Mouse (Mus musculus) midbrain, embryonic 11.5 days (tissue): ENCODE measurements around the gene Hist1h2bl. TPM values are rescaled to one million over a fixed set of nuclear protein-coding genes. Genes with fewer than 3 reads are reported as not detected.
A peak's percentile ranks its signal among the peaks of the same experiment; 100 is the strongest.
"Not testable (repeated sequence)": the region's sequence is repeated elsewhere in the genome, so short reads cannot be mapped to it uniquely, and the experiment has no call there.

Experiments
- ATAC-seq: fragments of 200-750 bp; cut with Nextera tagmentation; 2 replicates; pipeline ENCODE4 v1.8.0; 2017; ENCODE audit warnings: moderate TSS enrichment, moderate library complexity; ENCODE audit not compliant: low FRiP score
- DNase-seq: peaks from one replicate; pipeline ENCODE4 v3.0.0; 2015; ENCODE audit warnings: low spot score; ENCODE audit errors: missing footprints
- H3K27ac ChIP-seq: fragments of 300-500 bp; sonication (generic); 2 replicates; pipeline ENCODE4 v1.5.1; 2014; ENCODE audit warnings: low read depth, low read length
- H3K27me3 ChIP-seq: fragments of 300-500 bp; sonication (generic); 2 replicates; pipeline ENCODE4 v1.6.1; 2014; ENCODE audit warnings: mild to moderate bottlenecking, low read length, moderate library complexity, mixed read lengths; ENCODE audit not compliant: control insufficient read depth, insufficient read depth
- H3K36me3 ChIP-seq: fragments of 300-500 bp; sonication (generic); 2 replicates; pipeline ENCODE4 v1.6.1; 2014; ENCODE audit warnings: mild to moderate bottlenecking, low read length, moderate library complexity, mixed read lengths; ENCODE audit not compliant: control insufficient read depth, insufficient read depth
- H3K4me1 ChIP-seq: fragments of 300-500 bp; sonication (generic); 2 replicates; pipeline ENCODE4 v1.6.1; 2014; ENCODE audit warnings: low read length; ENCODE audit not compliant: control insufficient read depth, insufficient read depth
- H3K4me2 ChIP-seq: fragments of 300-500 bp; sonication (generic); 2 replicates; pipeline ENCODE4 v1.6.1; 2014; ENCODE audit warnings: mild to moderate bottlenecking, moderate library complexity
- H3K4me3 ChIP-seq: fragments of 300-500 bp; sonication (generic); 2 replicates; pipeline ENCODE4 v1.5.1; 2014; ENCODE audit warnings: low read depth, low read length
- H3K9ac ChIP-seq: fragments of 300-500 bp; sonication (generic); 2 replicates; pipeline ENCODE4 v1.6.1; 2014; ENCODE audit warnings: low read length
- H3K9me3 ChIP-seq: fragments of 300-500 bp; sonication (generic); 2 replicates; pipeline ENCODE4 v1.6.1; 2016; ENCODE audit warnings: low read length; ENCODE audit not compliant: control insufficient read depth
- WGBS: fragments of 180-500 bp; shearing (Covaris S2); extraction: QIAGEN DNeasy Blood & Tissue Kit; methylation state at CpG from one replicate; pipeline ENCODE4 v1.1.7; 2014; 5-methylcytosine and 5-hydroxymethylcytosine counted together
- polyA plus RNA-seq: library from polyadenylated mRNA; unstranded; fragments of >200 nt; fragmentation: Nextera tagmentation; extraction: Ambion mirVana; gene quantifications from 2 replicates; pipeline ENCODE4 v1.2.1, GENCODE M21; 2014

Gene Hist1h2bl
- polyA plus RNA-seq, 1 experiment from 2014 or later: 0.85 TPM

DNA sequence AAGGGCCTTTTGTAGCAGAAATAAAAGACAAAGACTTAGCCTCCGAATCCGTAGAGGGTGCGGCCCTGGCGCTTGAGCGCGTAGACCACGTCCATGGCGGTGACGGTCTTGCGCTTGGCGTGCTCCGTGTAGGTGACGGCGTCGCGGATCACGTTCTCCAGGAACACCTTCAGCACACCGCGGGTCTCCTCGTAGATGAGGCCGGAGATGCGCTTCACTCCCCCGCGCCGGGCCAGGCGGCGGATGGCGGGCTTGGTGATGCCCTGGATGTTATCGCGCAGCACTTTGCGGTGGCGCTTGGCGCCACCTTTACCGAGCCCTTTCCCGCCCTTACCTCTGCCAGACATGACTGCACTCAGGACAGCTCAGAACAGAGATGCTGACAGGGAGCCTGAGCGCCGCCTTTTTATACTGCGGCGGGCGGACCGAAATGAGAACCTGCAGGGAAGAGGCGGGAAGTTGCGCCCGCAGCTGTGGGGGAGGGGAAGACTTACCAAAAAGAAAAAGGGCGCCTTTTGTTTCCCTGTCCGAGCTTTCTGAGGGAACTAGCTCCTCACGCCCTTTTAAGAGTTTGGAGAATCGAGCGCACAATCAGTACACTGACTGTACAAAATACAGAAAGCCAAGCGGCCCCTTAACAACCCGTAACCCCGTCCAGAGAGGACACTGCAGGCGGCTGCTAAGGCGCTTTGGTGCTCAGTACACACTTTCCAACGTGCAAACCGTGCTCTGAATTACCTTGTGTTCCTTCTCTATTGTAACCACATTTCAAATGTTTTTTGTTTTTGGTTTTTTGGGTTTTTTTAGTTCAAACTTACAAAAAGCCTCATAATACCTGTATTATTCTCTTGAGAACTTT, 34.4 kb upstream of the Hist1h2bl start, which contains the start of gene Hist1h4k:
TSS of gene Hist1h4k (minus strand) at position 347 of the 859 bp plus-strand sequence.
- H3K27ac ChIP-seq: peak within 1 kb of the TSS; percentile 94
- not testable (repeated sequence) for H3K27me3 ChIP-seq, H3K36me3 ChIP-seq, H3K9me3 ChIP-seq
- H3K4me1 ChIP-seq: peaks cover 10% of the 10 kb centered on the region; the same call in 1 of the 2 replicates
- H3K9ac ChIP-seq: peak within 1 kb of the TSS; percentile 72
- peak within 1 kb of the TSS; percentile 56 for H3K4me3 ChIP-seq
- ATAC-seq: peak; percentile 85
- WGBS: under 1% methylated on average over 39 of the region's 56 CpGs
- peak within 1 kb of the TSS; percentile 87 for H3K4me2 ChIP-seq
- DNase-seq: peak; percentile 100

DNA sequence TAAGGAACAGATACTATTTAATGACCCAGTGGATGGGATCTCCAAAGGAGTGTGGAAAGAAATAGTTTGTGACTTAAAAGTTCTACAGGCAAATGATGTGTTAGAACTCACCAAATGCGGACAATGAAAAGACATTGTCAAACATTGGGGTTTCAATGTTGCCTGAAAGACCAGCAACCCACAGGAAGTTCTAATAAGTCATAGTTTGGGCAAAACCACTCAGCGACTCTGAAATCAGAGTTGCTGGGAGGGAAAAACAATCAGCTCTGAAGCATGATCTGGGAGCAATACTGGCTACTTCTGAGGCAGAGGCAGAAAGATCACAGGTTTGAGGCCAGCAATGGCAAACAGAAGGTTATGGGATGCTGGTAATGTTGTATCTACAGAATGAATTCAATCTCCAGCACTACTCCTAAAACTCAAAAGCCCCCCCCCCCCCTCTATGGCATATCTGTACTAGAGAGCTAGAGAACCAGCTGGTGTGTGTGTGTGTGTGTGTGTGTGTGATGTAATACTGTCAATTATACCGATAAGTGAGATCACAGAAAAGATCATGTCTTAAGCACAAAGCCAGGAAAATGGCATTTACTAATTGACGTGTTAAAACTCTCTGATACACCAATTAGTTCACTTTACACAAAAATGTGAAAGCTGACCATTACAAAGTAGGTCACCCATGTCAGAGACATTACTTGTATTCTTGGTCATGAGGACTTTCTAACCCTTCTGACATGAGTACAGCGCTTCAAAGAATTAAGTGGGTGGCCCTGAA, 33.6 kb upstream of the Hist1h2bl start:
- Histone ChIP-seq H3K4me1 (peaks cover 10% of the 10 kb centered on the region; the same call in 1 of the 2 replicates), H3K9ac (peak overlapping the region; percentile 72), H3K27ac (peak overlapping the region; percentile 94), H3K36me3 (no peaks in the 10 kb centered on the region), H3K4me3 (peak overlapping the region; percentile 56), H3K4me2 (peak overlapping the region; percentile 87), H3K9me3 (no peaks in the 10 kb centered on the region), H3K27me3 (no peaks in the 10 kb centered on the region)
- WGBS: 4% methylated on average over 5 of the region's 5 CpGs
- ATAC-seq (no peak), DNase-seq (peak; percentile 96)

DNA sequence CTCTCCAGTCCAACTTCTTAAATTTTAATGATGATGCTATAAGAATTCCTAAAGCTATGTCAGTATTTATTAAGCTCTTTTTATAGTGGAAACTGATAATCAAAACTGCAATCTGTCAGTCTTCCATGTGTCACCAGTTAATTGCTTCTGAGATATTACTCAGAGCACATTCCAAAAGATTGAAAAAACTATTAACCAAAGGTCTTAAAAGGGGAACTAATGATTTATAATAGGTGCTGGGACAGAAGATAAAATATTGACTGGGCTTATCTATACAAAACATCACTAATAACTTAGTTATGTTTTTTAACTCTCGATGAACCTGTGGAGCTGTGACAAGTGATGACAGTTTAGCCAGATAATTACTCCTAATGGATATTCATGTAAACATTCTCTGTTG, 29.1 kb upstream of the Hist1h2bl start:
- Histone ChIP-seq H3K4me3 (no peak overlapping the region), H3K27me3 (no peaks in the 10 kb centered on the region), H3K9ac (no peak overlapping the region), H3K27ac (no peak overlapping the region), H3K9me3 (no peaks in the 10 kb centered on the region), H3K36me3 (no peaks in the 10 kb centered on the region), H3K4me2 (no peak overlapping the region), H3K4me1 (peaks cover 4% of the 10 kb centered on the region; the same call in 1 of the 2 replicates)
- 84% methylated on average over 1 of the region's 1 CpGs for WGBS
- DNase-seq: no peak
- ATAC-seq: no peak

DNA sequence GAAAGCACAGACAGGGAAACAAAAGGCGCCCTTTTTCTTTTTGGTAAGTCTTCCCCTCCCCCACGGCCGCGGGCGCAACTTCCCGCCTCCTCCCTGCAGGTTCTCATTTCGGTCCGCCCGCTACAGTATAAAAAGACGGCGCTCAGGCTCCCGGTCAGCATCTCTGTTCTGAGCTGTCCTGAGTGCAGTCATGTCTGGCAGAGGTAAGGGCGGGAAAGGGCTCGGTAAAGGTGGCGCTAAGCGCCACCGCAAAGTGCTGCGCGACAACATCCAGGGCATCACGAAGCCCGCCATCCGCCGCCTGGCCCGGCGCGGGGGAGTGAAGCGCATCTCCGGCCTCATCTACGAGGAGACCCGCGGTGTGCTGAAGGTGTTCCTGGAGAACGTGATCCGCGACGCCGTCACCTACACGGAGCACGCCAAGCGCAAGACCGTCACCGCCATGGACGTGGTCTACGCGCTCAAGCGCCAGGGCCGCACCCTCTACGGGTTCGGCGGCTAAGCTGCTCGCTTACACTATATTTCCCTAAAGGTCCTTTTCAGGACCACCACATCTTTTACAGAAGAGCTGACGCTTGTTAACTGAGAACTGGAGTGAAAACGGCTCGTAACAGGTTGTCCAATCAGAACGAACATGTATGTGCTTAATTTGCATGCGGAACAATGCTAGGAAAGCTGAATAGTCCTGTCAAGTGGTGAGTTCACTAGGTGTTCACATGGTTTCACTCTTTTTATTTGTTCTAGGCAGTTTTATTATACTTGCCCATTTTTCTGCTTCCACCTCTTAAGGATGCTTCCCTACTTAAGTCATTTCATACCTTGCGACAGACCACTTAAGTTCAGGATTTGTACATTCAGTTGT, 19.2 kb upstream of the Hist1h2bl start, which contains the start of gene Hist1h4j:
TSS of gene Hist1h4j (plus strand) at position 159 of the 862 bp plus-strand sequence.
- peak within 1 kb of the TSS; percentile 64 for H3K9ac ChIP-seq
- H3K27ac ChIP-seq: peak within 1 kb of the TSS; percentile 98
- peak; percentile 92 for ATAC-seq
- not testable (repeated sequence) for H3K27me3 ChIP-seq, H3K4me1 ChIP-seq, H3K36me3 ChIP-seq, H3K9me3 ChIP-seq
- peak within 1 kb of the TSS; percentile 40 for H3K4me3 ChIP-seq
- DNase-seq: peak; percentile 99
- WGBS: under 1% methylated on average over 43 of the region's 56 CpGs
- peak within 1 kb of the TSS; percentile 67 for H3K4me2 ChIP-seq

DNA sequence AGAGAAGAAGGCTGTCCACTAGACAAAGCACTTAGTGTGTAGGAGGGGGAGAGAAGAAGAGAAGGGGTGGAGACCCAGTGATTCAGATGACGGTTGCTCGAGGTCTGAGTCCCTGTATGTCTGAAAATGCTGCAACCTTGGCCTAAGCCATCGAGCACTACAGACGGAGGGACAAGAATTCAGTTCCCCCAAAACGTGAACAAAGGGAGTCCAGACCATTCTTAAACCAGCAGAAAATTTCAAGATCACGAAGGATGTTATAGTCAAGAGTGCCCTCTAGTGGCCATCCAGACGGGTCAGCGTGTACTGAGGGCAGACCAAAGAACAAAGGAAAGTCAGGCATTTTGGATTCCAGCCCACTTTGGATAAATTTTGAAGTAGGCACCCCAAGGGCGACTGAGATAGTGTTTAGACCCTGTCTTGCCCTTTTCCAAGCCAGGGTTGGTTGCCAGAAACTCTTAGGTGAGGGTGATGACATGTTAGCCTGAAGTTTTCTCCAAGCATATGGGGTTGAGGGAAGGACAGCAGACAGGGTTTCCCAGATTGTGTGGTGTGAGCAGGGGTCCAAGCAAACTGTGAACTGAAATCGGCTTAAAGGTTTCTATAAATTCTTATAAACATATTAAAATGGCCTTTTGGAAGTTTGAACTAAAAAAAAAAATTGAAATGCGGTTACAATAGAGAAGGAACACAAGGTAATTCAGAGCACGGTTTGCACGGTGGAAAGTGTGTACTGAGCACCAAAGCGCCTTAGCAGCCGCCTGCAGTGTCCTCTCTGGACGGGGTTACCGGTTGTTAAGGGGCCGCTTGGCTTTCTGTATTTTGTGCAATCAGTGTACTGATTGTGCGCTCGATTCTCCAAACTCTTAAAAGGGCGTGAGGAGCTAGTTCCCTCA, 18.3 kb upstream of the Hist1h2bl start:
- Histone ChIP-seq H3K4me1 (peaks cover 7% of the 10 kb centered on the region; the same call in 1 of the 2 replicates), H3K9ac (peak overlapping the region; percentile 64), H3K4me3 (peak overlapping the region; percentile 40), H3K9me3 (no peaks in the 10 kb centered on the region), H3K4me2 (peak overlapping the region; percentile 67), H3K36me3 (no peaks in the 10 kb centered on the region), H3K27ac (peak overlapping the region; percentile 98), H3K27me3 (no peaks in the 10 kb centered on the region)
- WGBS: under 1% methylated on average over 21 of the region's 21 CpGs
- peak; percentile 96 for DNase-seq
- ATAC-seq: peak; percentile 80

DNA sequence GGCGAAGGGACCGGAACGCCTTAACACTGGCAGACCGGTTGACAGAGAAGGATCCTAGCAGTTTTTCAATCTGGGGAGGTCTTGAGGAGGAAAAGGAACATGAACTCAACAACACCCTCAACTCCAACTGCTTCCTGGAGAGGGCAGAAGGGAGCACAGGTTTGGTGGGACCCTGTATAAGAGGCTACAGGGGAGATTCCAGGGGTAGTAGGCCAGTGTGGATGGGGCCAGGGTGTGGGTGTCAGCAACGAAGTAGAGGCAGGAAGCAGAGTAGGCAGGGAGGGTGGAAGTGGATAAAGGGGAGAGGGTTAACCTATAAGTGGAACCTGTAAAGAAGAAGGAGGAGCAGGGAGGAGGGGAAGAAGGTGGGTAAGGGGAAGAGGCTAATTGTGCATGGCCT, 17.5 kb upstream of the Hist1h2bl start:
- Histone ChIP-seq H3K9me3 (no peaks in the 10 kb centered on the region), H3K4me2 (no peak overlapping the region), H3K9ac (peak overlapping the region; percentile 64; the same call in 1 of the 2 replicates), H3K36me3 (no peaks in the 10 kb centered on the region), H3K27me3 (no peaks in the 10 kb centered on the region), H3K4me3 (no peak overlapping the region), H3K27ac (peak overlapping the region; percentile 98), H3K4me1 (peaks cover 7% of the 10 kb centered on the region; the same call in 1 of the 2 replicates)
- peak; percentile 90 for DNase-seq
- ATAC-seq: peak; percentile 14; the same call in 1 of the 2 replicates
- 68% methylated on average over 5 of the region's 5 CpGs for WGBS

DNA sequence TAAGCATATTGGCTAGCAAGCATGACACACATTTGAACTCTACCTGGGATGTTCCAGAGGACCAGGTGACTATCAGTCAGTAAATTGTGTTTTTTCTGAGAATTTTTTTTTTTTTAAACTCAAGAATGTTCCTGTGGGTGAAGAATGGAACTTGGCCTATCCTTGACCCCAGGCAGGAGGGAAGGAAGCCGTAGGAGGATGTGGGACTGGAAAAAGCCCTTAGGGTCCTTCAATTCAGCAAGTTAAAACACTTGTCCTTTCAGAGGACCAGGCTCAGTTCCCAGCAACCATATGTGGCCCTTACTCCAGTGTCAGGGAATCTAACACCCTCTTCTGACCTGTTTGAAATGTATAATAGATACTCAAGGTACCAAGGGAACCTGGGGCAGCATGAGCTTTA, 13.6 kb upstream of the Hist1h2bl start:
- no peak overlapping the region for H3K27ac ChIP-seq
- DNase-seq: no peak
- H3K4me2 ChIP-seq: no peak overlapping the region
- H3K36me3 ChIP-seq: no peaks in the 10 kb centered on the region
- WGBS: 81% methylated on average over 1 of the region's 1 CpGs
- H3K9ac ChIP-seq: no peak overlapping the region
- no peak overlapping the region for H3K4me3 ChIP-seq
- H3K4me1 ChIP-seq: peaks cover 16% of the 10 kb centered on the region; the same call in 1 of the 2 replicates
- no peaks in the 10 kb centered on the region for H3K9me3 ChIP-seq
- no peak for ATAC-seq
- H3K27me3 ChIP-seq: no peaks in the 10 kb centered on the region
